Mouse (Mus musculus) CH12.LX (cell line): Measurements from ENCODE around the gene Trcg1.

ENCODE experiments used
- EP300 ChIP-seq: IDR thresholded peaks from 2 replicates; pipeline ENCODE4 v1.6.1; 2011; ENCODE audit warnings: low read length, improper control_type of control experiment
- POLR2A ChIP-seq: IDR thresholded peaks from 2 replicates; pipeline ENCODE4 v1.6.1; 2011; ENCODE audit warnings: low read depth, mild to moderate bottlenecking, improper control_type of control experiment, low read length
- ZC3H11A ChIP-seq: IDR thresholded peaks from 2 replicates; pipeline ENCODE4 v1.6.1; 2012; ENCODE audit warnings: low read depth, mild to moderate bottlenecking, inconsistent platforms, low read length, improper control_type of control experiment

- TF ChIP-seq POLR2A (no peak), ZC3H11A (no peak), EP300 (no peak)
These were observed 13.7 kb downstream of the Trcg1 start for GRCm38 (mm10) chr9:57250026-57250425.
